Mouse (Mus musculus): ENCODE data around the gene Fgfr2. TPM values are rescaled to one million over a fixed set of nuclear protein-coding genes. Genes with fewer than 3 reads are reported as not detected.
A peak's percentile ranks its signal among the peaks of the same experiment; 100 is the strongest.

The Fgfr2 gene
- polyA plus RNA-seq, 1 experiment, result 0.17 TPM

DNA sequence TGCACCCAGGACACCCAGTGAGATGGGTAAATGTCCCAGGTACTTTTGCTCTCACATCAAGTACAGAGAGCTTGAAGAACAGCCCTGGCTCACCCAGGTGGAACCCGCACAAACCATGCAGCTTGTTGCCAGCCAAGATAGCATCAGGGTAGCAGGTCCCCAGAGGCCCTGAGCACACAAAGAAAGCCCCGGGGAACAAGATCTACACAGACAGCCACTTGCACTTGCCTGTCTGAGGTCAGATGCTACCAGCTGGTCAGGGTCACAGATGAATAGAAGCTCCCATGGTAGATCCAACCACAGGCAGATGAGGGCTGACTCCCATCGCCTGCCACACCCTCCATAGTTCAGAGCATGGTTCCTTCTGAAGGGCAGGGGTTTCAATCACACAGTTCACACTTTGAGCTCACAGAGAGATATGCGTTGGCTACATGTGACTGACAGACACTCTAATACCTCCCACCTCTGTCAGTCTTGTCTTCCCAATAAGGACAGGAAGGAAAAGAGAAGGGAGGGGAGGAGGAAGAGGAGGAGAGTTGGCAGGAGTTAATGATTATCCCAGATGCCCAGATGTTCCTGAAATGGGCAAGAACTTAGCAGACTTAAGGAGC is 642.3 kb downstream of the Fgfr2 start:
- H3ac ChIP-seq (ENCODE audit: control insufficient read depth, insufficient read length), result no peak overlapping the region
- no peaks in the 10 kb centered on the region for H3K27me3 ChIP-seq (ENCODE audit: control insufficient read depth, insufficient read depth, insufficient read length)
- no peak overlapping the region for H3K4me3 ChIP-seq
- no peaks in the 10 kb centered on the region for H3K79me2 ChIP-seq (ENCODE audit: control insufficient read depth, insufficient read depth)
- H3K36me3 ChIP-seq (ENCODE audit: control insufficient read depth, insufficient read depth), result no peaks in the 10 kb centered on the region
- no peak overlapping the region for H3K4me2 ChIP-seq (ENCODE audit: low read depth)
- TF ChIP-seq TCF3 (IDR thresholded peaks at IDR 0.05; ENCODE audit: insufficient read length, low read depth), result no peak
- TF ChIP-seq TCF12 (IDR thresholded peaks at IDR 0.05; ENCODE audit: insufficient read depth, poor library complexity, severe bottlenecking), result no peak
- peak in 1 of 3 experiments; percentile 58 for TF ChIP-seq MYOG (IDR thresholded peaks at IDR 0.05; ENCODE audit: control insufficient read depth in 1 of 3, insufficient read depth in 1 of 3, insufficient read length in 2 of 3, low read depth in 2 of 3)
- peak in 2 of 3 experiments; percentile 60 for TF ChIP-seq MYOD1 (IDR thresholded peaks at IDR 0.05; ENCODE audit: control insufficient read depth in 1 of 3, insufficient read length in 2 of 3, low read depth in 2 of 3)

DNA sequence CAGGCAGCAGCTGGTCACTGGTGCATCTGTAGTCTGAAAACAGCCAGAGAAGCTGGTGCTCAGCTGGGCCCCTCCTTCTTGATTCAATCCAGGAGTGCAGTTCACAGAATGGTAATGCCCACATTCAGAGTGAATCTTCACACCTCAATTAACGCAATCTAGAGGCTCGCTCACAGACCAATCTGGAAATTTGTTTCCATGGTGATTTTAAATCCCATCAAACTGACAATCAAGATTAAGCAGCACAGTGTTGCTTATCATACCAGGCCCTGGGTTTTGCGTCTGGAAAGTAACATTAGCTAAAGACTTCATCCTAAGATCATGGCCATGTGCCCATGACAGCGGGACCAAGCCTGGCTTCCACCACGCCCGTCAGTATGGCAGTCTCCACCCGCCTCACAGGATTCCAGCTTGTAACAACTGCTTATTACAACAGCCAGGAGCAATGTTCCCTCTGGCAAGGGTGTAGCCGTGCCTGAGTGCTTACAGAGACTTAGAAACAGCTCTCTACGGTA is 644.8 kb downstream of the Fgfr2 start:
- no peaks in the 10 kb centered on the region for H3K27me3 ChIP-seq (ENCODE audit: control insufficient read depth, insufficient read depth, insufficient read length)
- no peak overlapping the region for H3K4me3 ChIP-seq
- H3K4me2 ChIP-seq (ENCODE audit: low read depth), result no peak overlapping the region
- H3ac ChIP-seq (ENCODE audit: control insufficient read depth, insufficient read length), result no peak overlapping the region
- no peaks in the 10 kb centered on the region for H3K79me2 ChIP-seq (ENCODE audit: control insufficient read depth, insufficient read depth)
- H3K36me3 ChIP-seq (ENCODE audit: control insufficient read depth, insufficient read depth), result no peaks in the 10 kb centered on the region
- TF ChIP-seq REST (IDR thresholded peaks at IDR 0.05; ENCODE audit: insufficient read depth, insufficient read length) (no peak), MYOD1 (IDR thresholded peaks at IDR 0.05; ENCODE audit: control insufficient read depth in 1 of 3, insufficient read length in 2 of 3, low read depth in 2 of 3) (peak in 1 of 3 experiments; percentile 27), USF1 (IDR thresholded peaks at IDR 0.05; ENCODE audit: low read depth) (no peak), TCF12 (IDR thresholded peaks at IDR 0.05; ENCODE audit: insufficient read depth, poor library complexity, severe bottlenecking) (no peak), MYOG (IDR thresholded peaks at IDR 0.05; ENCODE audit: control insufficient read depth in 1 of 3, insufficient read depth in 1 of 3, insufficient read length in 2 of 3, low read depth in 2 of 3) (peak in 1 of 3 experiments; percentile 63), SRF (IDR thresholded peaks at IDR 0.05; ENCODE audit: control insufficient read depth, insufficient read length, low read depth) (no peak)

DNA sequence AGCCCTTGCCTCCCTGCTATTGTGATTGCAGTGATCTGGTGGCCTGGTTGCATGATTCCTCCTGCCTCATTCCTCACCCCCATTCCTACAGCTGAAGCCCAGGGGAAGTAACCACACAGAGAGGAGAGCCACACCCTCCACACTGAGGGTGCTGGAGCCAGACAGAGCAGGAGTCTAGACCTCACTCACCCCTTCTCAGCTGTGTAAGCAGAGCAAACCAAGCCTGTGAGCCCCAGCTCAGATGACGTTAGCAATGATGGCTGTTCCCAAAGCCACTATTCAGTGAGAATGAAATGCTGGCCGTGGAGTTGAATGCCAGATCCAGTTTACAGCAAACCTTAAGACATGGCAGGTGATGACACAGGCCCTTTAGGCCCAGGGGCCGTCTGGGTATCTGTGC is 645.4 kb downstream of the Fgfr2 start:
- no peaks in the 10 kb centered on the region for H3K79me2 ChIP-seq (ENCODE audit: control insufficient read depth, insufficient read depth)
- no peaks in the 10 kb centered on the region for H3K27me3 ChIP-seq (ENCODE audit: control insufficient read depth, insufficient read depth, insufficient read length)
- TF ChIP-seq E2F4 (IDR thresholded peaks at IDR 0.05; ENCODE audit: insufficient read depth), result no peak
- TF ChIP-seq MYOG (IDR thresholded peaks at IDR 0.05; ENCODE audit: control insufficient read depth in 1 of 3, insufficient read depth in 1 of 3, insufficient read length in 2 of 3, low read depth in 2 of 3), result peak in 1 of 3 experiments; percentile 54
- TF ChIP-seq MYOD1 (IDR thresholded peaks at IDR 0.05; ENCODE audit: control insufficient read depth in 1 of 3, insufficient read length in 2 of 3, low read depth in 2 of 3), result peak in 1 of 3 experiments; percentile 53
- H3K36me3 ChIP-seq (ENCODE audit: control insufficient read depth, insufficient read depth), result no peaks in the 10 kb centered on the region
- no peak overlapping the region for H3ac ChIP-seq (ENCODE audit: control insufficient read depth, insufficient read length)
- no peak overlapping the region for H3K4me2 ChIP-seq (ENCODE audit: low read depth)
- no peak overlapping the region for H3K4me3 ChIP-seq

DNA sequence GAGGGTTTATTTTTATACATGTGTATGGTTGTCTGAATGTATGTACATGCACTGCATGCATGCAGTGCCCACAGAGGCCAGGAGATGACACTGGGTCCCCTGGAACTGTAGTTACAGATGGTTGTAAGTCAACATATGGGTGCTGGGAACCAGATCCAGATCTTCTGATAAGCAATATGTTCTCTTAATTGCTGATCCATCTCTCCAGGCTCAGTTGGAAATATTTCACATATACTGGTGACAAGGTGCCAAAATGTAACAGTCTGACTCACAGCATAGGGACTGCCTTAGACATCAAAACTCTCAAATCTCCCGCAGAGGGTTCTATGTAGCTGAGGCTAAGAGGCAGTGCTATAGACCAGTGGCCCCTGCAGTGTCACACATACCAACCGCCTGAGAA is 646.7 kb downstream of the Fgfr2 start:
- Histone ChIP-seq H3K36me3 (ENCODE audit: control insufficient read depth, insufficient read depth) (no peaks in the 10 kb centered on the region), H3K79me2 (ENCODE audit: control insufficient read depth, insufficient read depth) (no peaks in the 10 kb centered on the region), H3K27me3 (ENCODE audit: control insufficient read depth, insufficient read depth, insufficient read length) (no peaks in the 10 kb centered on the region), H3K4me3 (no peak overlapping the region), H3K4me2 (ENCODE audit: low read depth) (no peak overlapping the region), H3ac (ENCODE audit: control insufficient read depth, insufficient read length) (no peak overlapping the region)
- TF ChIP-seq REST (IDR thresholded peaks at IDR 0.05; ENCODE audit: insufficient read depth, insufficient read length), result no peak
- TF ChIP-seq CEBPB (IDR thresholded peaks at IDR 0.05; ENCODE audit: insufficient read depth, poor library complexity, severe bottlenecking), result no peak
- TF ChIP-seq POLR2AphosphoS2 (IDR thresholded peaks at IDR 0.05; ENCODE audit: insufficient read length, low read depth), result no peak
- TF ChIP-seq MAX (IDR thresholded peaks at IDR 0.05; ENCODE audit: low read depth), result no peak
- no peak for TF ChIP-seq TCF3 (IDR thresholded peaks at IDR 0.05; ENCODE audit: insufficient read length, low read depth)
- no peak for TF ChIP-seq E2F4 (IDR thresholded peaks at IDR 0.05; ENCODE audit: insufficient read depth)
- TF ChIP-seq POLR2A (IDR thresholded peaks at IDR 0.05; ENCODE audit: insufficient read length, low read depth), result no peak
- no peak for TF ChIP-seq MYOG (IDR thresholded peaks at IDR 0.05; ENCODE audit: control insufficient read depth in 1 of 3, insufficient read depth in 1 of 3, insufficient read length in 2 of 3, low read depth in 2 of 3)
- TF ChIP-seq TCF12 (IDR thresholded peaks at IDR 0.05; ENCODE audit: insufficient read depth, poor library complexity, severe bottlenecking), result no peak
- TF ChIP-seq USF1 (IDR thresholded peaks at IDR 0.05; ENCODE audit: low read depth), result no peak
- no peak for TF ChIP-seq SRF (IDR thresholded peaks at IDR 0.05; ENCODE audit: control insufficient read depth, insufficient read length, low read depth)
- TF ChIP-seq MYOD1 (IDR thresholded peaks at IDR 0.05; ENCODE audit: control insufficient read depth in 1 of 3, insufficient read length in 2 of 3, low read depth in 2 of 3), result no peak

- Histone ChIP-seq H3K4me3 (no peak overlapping the region), H3ac (ENCODE audit: control insufficient read depth, insufficient read length) (no peak overlapping the region), H3K4me2 (ENCODE audit: low read depth) (no peak overlapping the region), H3K27me3 (ENCODE audit: control insufficient read depth, insufficient read depth, insufficient read length) (no peaks in the 10 kb centered on the region), H3K36me3 (ENCODE audit: control insufficient read depth, insufficient read depth) (no peaks in the 10 kb centered on the region), H3K79me2 (ENCODE audit: control insufficient read depth, insufficient read depth) (no peaks in the 10 kb centered on the region)
- TF ChIP-seq MAX (IDR thresholded peaks at IDR 0.05; ENCODE audit: low read depth) (no peak), USF1 (IDR thresholded peaks at IDR 0.05; ENCODE audit: low read depth) (no peak), MYOG (IDR thresholded peaks at IDR 0.05; ENCODE audit: control insufficient read depth in 1 of 3, insufficient read depth in 1 of 3, insufficient read length in 2 of 3, low read depth in 2 of 3) (no peak), MYOD1 (IDR thresholded peaks at IDR 0.05; ENCODE audit: control insufficient read depth in 1 of 3, insufficient read length in 2 of 3, low read depth in 2 of 3) (no peak), CEBPB (IDR thresholded peaks at IDR 0.05; ENCODE audit: insufficient read depth, poor library complexity, severe bottlenecking) (no peak), POLR2A (IDR thresholded peaks at IDR 0.05; ENCODE audit: insufficient read length, low read depth) (no peak), REST (IDR thresholded peaks at IDR 0.05; ENCODE audit: insufficient read depth, insufficient read length) (no peak), E2F4 (IDR thresholded peaks at IDR 0.05; ENCODE audit: insufficient read depth) (no peak), TCF12 (IDR thresholded peaks at IDR 0.05; ENCODE audit: insufficient read depth, poor library complexity, severe bottlenecking) (no peak), TCF3 (IDR thresholded peaks at IDR 0.05; ENCODE audit: insufficient read length, low read depth) (no peak), POLR2AphosphoS2 (IDR thresholded peaks at IDR 0.05; ENCODE audit: insufficient read length, low read depth) (no peak), SRF (IDR thresholded peaks at IDR 0.05; ENCODE audit: control insufficient read depth, insufficient read length, low read depth) (no peak)
Observed at GRCm38 (mm10) chr7:132475069-132475468, 648.1 kb downstream of the Fgfr2 start.
